Mouse (Mus musculus) olfactory bulb, adult 2 months (tissue): ENCODE measurements around the gene Cep95. TPM values are rescaled to one million over a fixed set of nuclear protein-coding genes. Genes with fewer than 3 reads are reported as not detected.
A peak's percentile ranks its signal among the peaks of the same experiment; 100 is the strongest.
"Not testable (repeated sequence)": the region's sequence is repeated elsewhere in the genome, so short reads cannot be mapped to it uniquely, and the experiment has no call there.

ENCODE experiments used
- H3K27ac ChIP-seq: fragments of 200-500 bp; 2 replicates; pipeline ENCODE4 v1.5.1; 2012; ENCODE audit warnings: low read depth, low read length; ENCODE audit not compliant: insufficient read depth
- H3K4me1 ChIP-seq: fragments of 200-500 bp; 2 replicates; pipeline ENCODE4 v1.6.1; 2012; ENCODE audit warnings: low read length; ENCODE audit not compliant: control insufficient read depth, insufficient read depth
- H3K4me3 ChIP-seq: fragments of 200-500 bp; 2 replicates; pipeline ENCODE4 v1.5.1; 2012; ENCODE audit warnings: mild to moderate bottlenecking, low read depth, low read length, moderate library complexity; ENCODE audit not compliant: insufficient read depth
- CTCF ChIP-seq: fragments of 200-500 bp; IDR thresholded peaks from 2 replicates; pipeline ENCODE4 v1.5.1; 2012; ENCODE audit warnings: low read depth, mild to moderate bottlenecking, low read length, moderate library complexity; ENCODE audit not compliant: insufficient read depth
- POLR2A ChIP-seq: fragments of 200-500 bp; IDR thresholded peaks from 2 replicates; pipeline ENCODE4 v1.6.1; 2012; ENCODE audit warnings: mild to moderate bottlenecking, low read depth, low read length, moderate library complexity; ENCODE audit not compliant: insufficient read depth
- WGBS: fragments of 180-500 bp; shearing (Covaris S2); methylation state at CpG from one replicate; pipeline ENCODE4 v1.1.7; 2018; 5-methylcytosine and 5-hydroxymethylcytosine counted together
- polyA plus RNA-seq: library from polyadenylated mRNA; stranded (reverse); fragments of >200 nt; gene quantifications from 2 replicates; pipeline ENCODE4 v1.2.4, GENCODE M21; 2012; ENCODE audit warnings: low replicate concordance; ENCODE audit not compliant: missing spikeins, insufficient read depth, insufficient read length

The Cep95 gene
- polyA plus RNA-seq, result not detected in 2 replicates

GRCm38 (mm10) chr11:106788775-106789459 lies at the start of gene Cep95, which contains the start of gene Ddx5:
TSS of gene Cep95 (plus strand) at chr11:106789252.
TSS of gene Ddx5 (minus strand) at chr11:106789185.
- peak within 1 kb of the TSS; percentile 96 for H3K4me3 ChIP-seq
- WGBS, result under 1% methylated on average over 58 of the region's 58 CpGs
- TF ChIP-seq CTCF (no peak), POLR2A (peak; percentile 68)
- no peaks in the 10 kb centered on the region for H3K4me1 ChIP-seq
- H3K27ac ChIP-seq, result peak within 1 kb of the TSS; percentile 99

GRCm38 (mm10) chr11:106740724-106741123 lies 48.3 kb upstream of the Cep95 start:
- H3K27ac ChIP-seq, H3K4me3 ChIP-seq: not testable (repeated sequence)
- WGBS, result 79% methylated on average over 6 of the region's 8 CpGs

GRCm38 (mm10) chr11:106741232-106741631 lies 47.8 kb upstream of the Cep95 start:
- no peak overlapping the region for H3K4me3 ChIP-seq
- H3K27ac ChIP-seq, result peak overlapping the region; percentile 30; the same call in 1 of the 2 replicates
- H3K4me1 ChIP-seq, result peaks cover 26% of the 10 kb centered on the region
- TF ChIP-seq POLR2A (no peak), CTCF (no peak)
- WGBS, result 28% methylated on average over 6 of the region's 6 CpGs

More at GRCm38 (mm10) chr11:106740724-106741123, 48.3 kb upstream of the Cep95 start:
- peaks cover 28% of the 10 kb centered on the region for H3K4me1 ChIP-seq

- H3K27ac ChIP-seq, result peak overlapping the region; percentile 30
- WGBS, result 90% methylated on average over 3 of the region's 3 CpGs
- peaks cover 21% of the 10 kb centered on the region for H3K4me1 ChIP-seq
- no peak overlapping the region for H3K4me3 ChIP-seq
- TF ChIP-seq POLR2A (no peak), CTCF (no peak)
These were observed 47.2 kb upstream of the Cep95 start for GRCm38 (mm10) chr11:106741826-106742225.

- Histone ChIP-seq H3K4me3 (no peak overlapping the region), H3K4me1 (peaks cover 16% of the 10 kb centered on the region), H3K27ac (no peak overlapping the region; the same call in 1 of the 2 replicates)
- 31% methylated on average over 6 of the region's 6 CpGs for WGBS
- TF ChIP-seq POLR2A, result no peak
- TF ChIP-seq CTCF, result no peak
These were observed 46.6 kb upstream of the Cep95 start for GRCm38 (mm10) chr11:106742388-106742841.

GRCm38 (mm10) chr11:106744949-106745348 lies 44.1 kb upstream of the Cep95 start:
- 91% methylated on average over 5 of the region's 5 CpGs for WGBS
- H3K27ac ChIP-seq, result no peak overlapping the region
- TF ChIP-seq POLR2A (no peak), CTCF (no peak)
- H3K4me3 ChIP-seq, result no peak overlapping the region
- peaks cover 6% of the 10 kb centered on the region for H3K4me1 ChIP-seq

GRCm38 (mm10) chr11:106749557-106750120 lies 39.4 kb upstream of the Cep95 start:
- H3K4me1 ChIP-seq, H3K4me3 ChIP-seq, H3K27ac ChIP-seq: not testable (repeated sequence)
- WGBS, result 95% methylated on average over 7 of the region's 7 CpGs

- TF ChIP-seq CTCF (no peak), POLR2A (no peak)
- Histone ChIP-seq H3K4me1 (no peaks in the 10 kb centered on the region), H3K27ac (no peak within 1 kb of the TSS), H3K4me3 (no peak within 1 kb of the TSS; the same call in 1 of the 2 replicates)
- 79% methylated on average over 13 of the region's 13 CpGs for WGBS
These were observed 38.8 kb upstream of the Cep95 start, which contains the start of gene Pecam1 for GRCm38 (mm10) chr11:106750121-106750751. TSS of gene Pecam1 (minus strand) at chr11:106750628.
